Mouse (Mus musculus) kidney, postnatal 36 days (tissue): ENCODE measurements around the gene Cpeb1.

Source experiments
- DNase-seq, 2 experiments: peaks; one replicate each; pipeline ENCODE4 v3.0.0; 2021 to 2022; ENCODE audit warnings: mixed read lengths in 2 of 2

Gene Cpeb1

GRCm38 (mm10) chr7:81369724-81370123 lies 85.5 kb downstream of the Cpeb1 start:
- no peak for DNase-seq

- DNase-seq: no peak
These were observed 87.3 kb downstream of the Cpeb1 start for GRCm38 (mm10) chr7:81367946-81368345.

- no peak for DNase-seq
These were observed 98.3 kb downstream of the Cpeb1 start for GRCm38 (mm10) chr7:81356975-81357374.

GRCm38 (mm10) chr7:81356360-81356759 lies 98.9 kb downstream of the Cpeb1 start:
- no peak for DNase-seq

GRCm38 (mm10) chr7:81355746-81356145 lies 99.5 kb downstream of the Cpeb1 start:
- DNase-seq: no peak

GRCm38 (mm10) chr7:81351826-81352225 lies 103.4 kb downstream of the Cpeb1 start:
- DNase-seq: no peak

- no peak for DNase-seq
These were observed 107.1 kb downstream of the Cpeb1 start for GRCm38 (mm10) chr7:81348206-81348605.

GRCm38 (mm10) chr7:81345447-81346170 lies 109.7 kb downstream of the Cpeb1 start:
- no peak for DNase-seq

- DNase-seq: peak; percentile 94 to 97
These were observed 110.5 kb downstream of the Cpeb1 start, which contains the start of gene Rps17 for GRCm38 (mm10) chr7:81344544-81345446. TSS of gene Rps17 (minus strand) at chr7:81345254.

- no peak for DNase-seq
These were observed 111.4 kb downstream of the Cpeb1 start for GRCm38 (mm10) chr7:81343831-81344230.

GRCm38 (mm10) chr7:81343316-81343715 lies 111.9 kb downstream of the Cpeb1 start:
- DNase-seq: peak in 1 of 2 experiments; percentile 62

GRCm38 (mm10) chr7:81342356-81343094 lies 112.7 kb downstream of the Cpeb1 start:
- DNase-seq: peak; percentile 36 to 46

- peak; percentile 34 to 39 for DNase-seq
These were observed 113.7 kb downstream of the Cpeb1 start for GRCm38 (mm10) chr7:81341563-81341962.

- peak; percentile 62 to 84 for DNase-seq
These were observed 115.5 kb downstream of the Cpeb1 start for GRCm38 (mm10) chr7:81339783-81340182.

GRCm38 (mm10) chr7:81338522-81338873 lies 116.8 kb downstream of the Cpeb1 start:
- no peak for DNase-seq

GRCm38 (mm10) chr7:81337785-81338521 lies 117.3 kb downstream of the Cpeb1 start:
- no peak for DNase-seq

- DNase-seq: peak; percentile 66 to 89
These were observed 118.9 kb downstream of the Cpeb1 start for GRCm38 (mm10) chr7:81336432-81336786.

- DNase-seq: peak; percentile 51 to 57
These were observed 119.4 kb downstream of the Cpeb1 start for GRCm38 (mm10) chr7:81335705-81336431.

- no peak for DNase-seq
These were observed 123.4 kb downstream of the Cpeb1 start for GRCm38 (mm10) chr7:81331851-81332250.

- no peak for DNase-seq
These were observed 124.5 kb downstream of the Cpeb1 start for GRCm38 (mm10) chr7:81330767-81331166.

- no peak for DNase-seq
These were observed 127.6 kb downstream of the Cpeb1 start for GRCm38 (mm10) chr7:81327661-81328060.

- no peak for DNase-seq
These were observed 128.4 kb downstream of the Cpeb1 start for GRCm38 (mm10) chr7:81326859-81327258.
